Mouse (Mus musculus) ES-E14 (cell line): Measurements from ENCODE around the gene Arhgap33. TPM values are rescaled to one million over a fixed set of nuclear protein-coding genes. Genes with fewer than 3 reads are reported as not detected.

Source experiments
- DNase-seq: peaks from one replicate; pipeline ENCODE4 v3.0.0-alpha.2; 2013; ENCODE audit warnings: low read depth, low spot score
- H3K27ac ChIP-seq: 2 replicates; pipeline ENCODE4 v1.5.1; 2012; ENCODE audit warnings: low read depth, mild to moderate bottlenecking, low read length, moderate library complexity, mixed read lengths; ENCODE audit not compliant: poor library complexity, insufficient read depth, severe bottlenecking
- H3K36me3 ChIP-seq: 2 replicates; pipeline ENCODE4 v1.6.1; 2012; ENCODE audit warnings: mild to moderate bottlenecking, low read length, moderate library complexity, mixed read lengths; ENCODE audit not compliant: control insufficient read depth, poor library complexity, insufficient read depth, severe bottlenecking
- H3K4me1 ChIP-seq, 2 experiments: fragments of 150-350 bp in 1 of 2; sonication (generic) in 1 of 2; 2 replicates each; pipeline ENCODE4 v1.6.1; 2012; ENCODE audit warnings: low read length in 2 of 2, mild to moderate bottlenecking in 1 of 2, mixed read lengths in 1 of 2; ENCODE audit not compliant: control insufficient read depth in 2 of 2, insufficient read depth in 2 of 2, poor library complexity in 1 of 2
- H3K4me3 ChIP-seq, 2 experiments: fragments of 150-350 bp in 1 of 2; sonication (generic) in 1 of 2; 2 replicates each; pipeline ENCODE4 v1.5.1; 2012; ENCODE audit warnings: low read length in 2 of 2, low read depth in 1 of 2, mild to moderate bottlenecking in 1 of 2, mixed read lengths in 1 of 2; ENCODE audit not compliant: insufficient read depth in 1 of 2, poor library complexity in 1 of 2, severe bottlenecking in 1 of 2
- H3K9ac ChIP-seq: 2 replicates; pipeline ENCODE4 v1.6.1; 2012; ENCODE audit warnings: low read depth, mild to moderate bottlenecking, low read length, mixed read lengths; ENCODE audit not compliant: poor library complexity, insufficient read depth, severe bottlenecking
- H3K9me3 ChIP-seq: fragments of 150-350 bp; sonication (generic); 2 replicates; pipeline ENCODE4 v1.6.1; 2012; ENCODE audit warnings: low read depth, mild to moderate bottlenecking, low read length; ENCODE audit not compliant: control insufficient read depth, insufficient read depth
- CHD2 ChIP-seq: IDR thresholded peaks from 2 replicates; pipeline ENCODE4 v1.6.1; 2014; ENCODE audit warnings: mild to moderate bottlenecking, low read depth, low read length, inconsistent platforms
- HCFC1 ChIP-seq: IDR thresholded peaks from 2 replicates; pipeline ENCODE4 v1.6.1; 2012; ENCODE audit warnings: low read length, inconsistent platforms, borderline replicate concordance; ENCODE audit not compliant: insufficient read depth
- MAFK ChIP-seq: IDR thresholded peaks from 2 replicates; pipeline ENCODE4 v1.6.1; 2014; ENCODE audit warnings: mild to moderate bottlenecking, low read depth, low read length, inconsistent platforms; ENCODE audit not compliant: insufficient read depth
- ZC3H11A ChIP-seq: IDR thresholded peaks from 2 replicates; pipeline ENCODE4 v1.6.1; 2012; ENCODE audit warnings: low read depth, mild to moderate bottlenecking, inconsistent platforms, low read length, borderline replicate concordance
- ZNF384 ChIP-seq: IDR thresholded peaks from 2 replicates; pipeline ENCODE4 v1.6.1; 2012; ENCODE audit warnings: low read depth, low read length, inconsistent platforms
- in situ Hi-C, 2 experiments: fragments of 600-800 bp; cut with MboI; formaldehyde crosslinking; loops; one replicate each; pipeline ENCODE4 v1.15.1; 2025; ENCODE audit warnings: low sequenced_read_pairs in 2 of 2, inconsistent platforms in 1 of 2; ENCODE audit not compliant: unreplicated experiment in 2 of 2
- total RNA-seq: library from RNA; depleted of rRNA; stranded (reverse); fragments of 300-350 nt; gene quantifications from 2 replicates; pipeline ENCODE4 v1.2.3, GENCODE M21; 2012

Gene Arhgap33
- total RNA-seq, 1 experiment, result 1.0 TPM

- peak within 1 kb of the TSS; percentile 99 for H3K9ac ChIP-seq
- peak within 1 kb of the TSS; percentile 97 to 99 for H3K4me3 ChIP-seq
- DNase-seq, result peak; percentile 95
- peaks cover 4 to 22% of the 10 kb centered on the region in 2 experiments; a peak in 2 of 4 replicates for H3K4me1 ChIP-seq
- in situ Hi-C loops, result no loop called here
- no peaks in the 10 kb centered on the region for H3K9me3 ChIP-seq
- H3K36me3 ChIP-seq, result peaks cover 5% of the 10 kb centered on the region
- TF ChIP-seq ZNF384 (peak; percentile 82), ZC3H11A (no peak), CHD2 (no peak), HCFC1 (peak; percentile 95)
- peak within 1 kb of the TSS; percentile 99 for H3K27ac ChIP-seq
These were observed 28.5 kb upstream of the Arhgap33 start, which contains the start of the genes U2af1l4, Gm49396 and Psenen for GRCm38 (mm10) chr7:30563117-30563905. Gene U2af1l4 (plus strand): TSS chr7:30563301. Gene Gm49396 (plus strand): TSS chr7:30563344. Gene Psenen (minus strand): TSS chr7:30563627.

GRCm38 (mm10) chr7:30562526-30563116 is 27.8 kb upstream of the Arhgap33 start:
- no peak for DNase-seq

GRCm38 (mm10) chr7:30560296-30560695 is 25.4 kb upstream of the Arhgap33 start:
- 0 out of 4 replicates have a peak overlapping the region, but pooled peaks of 1 of the 2 experiments have one; percentile 96 for H3K4me3 ChIP-seq
- in situ Hi-C loops, result no loop called here

More at GRCm38 (mm10) chr7:30562526-30563116, 27.8 kb upstream of the Arhgap33 start:
- Histone ChIP-seq H3K9ac (peak overlapping the region; percentile 88), H3K9me3 (no peaks in the 10 kb centered on the region), H3K36me3 (peaks cover 2% of the 10 kb centered on the region; the same call in 1 of the 2 replicates), H3K4me3 (peak overlapping the region; percentile 97 to 99), H3K27ac (peak overlapping the region; percentile 32; the same call in 1 of the 2 replicates), H3K4me1 (peaks cover 4 to 26% of the 10 kb centered on the region in 2 experiments; a peak in 2 of 4 replicates)
- TF ChIP-seq HCFC1, result no peak
- TF ChIP-seq MAFK, result no peak
- TF ChIP-seq CHD2, result no peak
- TF ChIP-seq ZNF384, result no peak
- no peak for TF ChIP-seq ZC3H11A
- in situ Hi-C loops, result no loop called here

GRCm38 (mm10) chr7:30559443-30559954 is 24.6 kb upstream of the Arhgap33 start, which contains the start of gene Lin37:
Gene Lin37 (minus strand): TSS chr7:30559838.
- no peak within 1 kb of the TSS for H3K27ac ChIP-seq
- H3K4me1 ChIP-seq, result peaks cover 4 to 13% of the 10 kb centered on the region in 2 experiments; a peak in 2 of 4 replicates
- H3K36me3 ChIP-seq, result peaks cover 18% of the 10 kb centered on the region
- no peaks in the 10 kb centered on the region for H3K9me3 ChIP-seq
- peak within 1 kb of the TSS; percentile 77 for H3K9ac ChIP-seq
- TF ChIP-seq MAFK (no peak), HCFC1 (peak; percentile 84), CHD2 (peak; percentile 48; the same call in 1 of the 2 replicates), ZNF384 (0 out of 2 replicates have a peak, but pooled peaks have one; percentile 4)
- peak within 1 kb of the TSS; percentile 79 to 96 for H3K4me3 ChIP-seq
- peak; percentile 96 for DNase-seq
- in situ Hi-C loops, result no loop called here

More at GRCm38 (mm10) chr7:30560296-30560695, 25.4 kb upstream of the Arhgap33 start:
- Histone ChIP-seq H3K9ac (no peak overlapping the region; the same call in 1 of the 2 replicates), H3K4me1 (peaks cover 4 to 13% of the 10 kb centered on the region in 2 experiments; a peak in 2 of 4 replicates), H3K27ac (no peak overlapping the region), H3K36me3 (peaks cover 15% of the 10 kb centered on the region), H3K9me3 (no peaks in the 10 kb centered on the region)
- TF ChIP-seq ZC3H11A (no peak), ZNF384 (no peak), MAFK (no peak), HCFC1 (no peak)
- no peak for DNase-seq
